Mouse (Mus musculus) ovary, adult 18-20 months (tissue): ENCODE results near the gene Rapgef1.
"Not testable (repeated sequence)": the region's sequence is repeated elsewhere in the genome, so short reads cannot be mapped to it uniquely, and the experiment has no call there.

Experiments
- DNase-seq: peaks from one replicate; pipeline ENCODE4 v3.0.0; 2022; ENCODE audit warnings: low spot score, mixed read lengths

Gene Rapgef1

DNA sequence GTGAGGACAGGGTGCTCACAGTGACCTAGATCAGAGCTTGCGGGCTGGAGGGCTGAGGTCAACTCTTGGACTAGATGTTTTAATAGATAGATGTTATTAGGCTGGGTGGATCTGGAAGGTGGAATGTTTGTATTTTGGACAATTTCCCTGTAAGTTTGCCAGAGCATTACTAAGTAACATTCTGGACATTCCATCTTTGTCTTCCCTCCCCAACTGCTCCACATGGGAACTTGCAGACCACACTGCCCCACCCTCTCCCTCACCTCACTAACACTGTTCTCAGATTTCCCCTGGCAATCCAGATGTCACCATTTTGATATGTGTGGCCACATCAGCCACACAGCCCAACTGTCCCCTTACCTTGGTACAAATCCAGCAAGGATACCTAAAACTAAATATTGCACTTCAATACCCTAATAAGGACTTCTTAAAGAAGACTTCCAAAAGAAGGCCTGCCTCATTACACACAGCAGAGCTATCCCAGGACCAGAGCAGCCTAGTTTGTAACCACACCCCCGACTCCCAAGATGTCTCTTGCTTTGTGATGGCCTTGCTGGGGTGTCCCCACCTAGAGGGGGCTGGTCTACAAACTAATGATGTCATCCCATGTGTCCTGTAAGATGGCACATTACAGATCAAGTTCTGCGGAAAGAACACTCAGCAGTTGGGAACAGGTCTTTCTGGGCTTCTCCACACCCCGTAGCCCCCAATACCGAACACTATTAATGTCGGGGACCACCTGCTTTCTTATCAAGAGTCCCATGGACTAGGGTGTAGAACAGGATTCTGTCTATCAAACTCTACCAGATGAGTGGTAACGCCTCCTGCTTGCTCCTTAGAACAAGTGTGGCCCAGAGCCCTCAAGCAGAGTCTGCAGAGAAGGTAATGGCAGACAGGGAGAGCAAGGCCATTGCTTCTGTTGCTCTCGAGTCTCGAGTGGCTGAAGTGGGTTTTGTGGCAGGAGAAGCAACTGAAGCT is 83.9 kb downstream of the Rapgef1 start:
- DNase-seq: no peak

DNA sequence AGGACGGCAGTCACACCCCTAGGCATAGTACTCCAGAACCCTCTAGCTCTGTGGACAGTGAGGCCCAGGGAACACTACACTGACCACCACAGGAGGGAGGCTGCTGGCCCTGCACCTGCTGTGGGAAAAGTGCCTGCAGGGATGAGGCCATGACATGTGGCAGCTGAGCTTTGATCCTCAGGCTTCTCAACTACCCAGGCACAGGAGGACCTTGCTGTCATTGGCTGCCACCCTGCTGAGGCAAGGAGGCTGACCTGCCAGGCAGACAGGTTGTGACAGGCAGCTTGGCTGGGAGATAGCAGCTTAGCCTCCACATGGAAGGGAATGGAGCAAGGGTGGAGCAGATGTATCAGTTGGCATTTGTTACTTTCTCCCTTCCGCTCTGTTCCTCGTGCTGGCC is 86.0 kb downstream of the Rapgef1 start:
- DNase-seq: no peak

- DNase-seq: no peak
Measured at GRCm38 (mm10) chr2:29706726-29707620, 87.5 kb downstream of the Rapgef1 start.

DNA sequence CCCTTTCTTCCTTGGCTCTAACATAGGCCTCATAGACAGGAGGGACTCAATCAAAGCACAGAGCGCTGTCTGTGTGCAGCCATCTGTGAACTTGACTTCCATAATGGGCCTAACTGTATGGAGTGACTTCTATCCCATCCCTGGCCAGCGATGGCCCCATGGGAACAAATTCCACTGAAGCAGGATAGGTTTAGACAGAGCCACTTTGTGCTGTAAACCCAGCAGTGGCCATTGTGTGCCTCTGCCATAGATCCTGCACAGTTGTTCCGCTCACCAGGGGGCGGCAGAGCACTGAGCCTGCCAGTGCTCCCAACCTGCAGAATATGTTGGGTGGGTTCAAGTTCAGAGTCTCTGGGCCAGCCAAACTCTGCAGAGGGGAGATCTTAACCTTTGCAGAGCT is 88.2 kb downstream of the Rapgef1 start:
- no peak for DNase-seq

- DNase-seq: not testable (repeated sequence)
Measured at GRCm38 (mm10) chr2:29708209-29708608, 88.7 kb downstream of the Rapgef1 start.

- no peak for DNase-seq
Measured at GRCm38 (mm10) chr2:29711038-29711437, 91.5 kb downstream of the Rapgef1 start.

DNA sequence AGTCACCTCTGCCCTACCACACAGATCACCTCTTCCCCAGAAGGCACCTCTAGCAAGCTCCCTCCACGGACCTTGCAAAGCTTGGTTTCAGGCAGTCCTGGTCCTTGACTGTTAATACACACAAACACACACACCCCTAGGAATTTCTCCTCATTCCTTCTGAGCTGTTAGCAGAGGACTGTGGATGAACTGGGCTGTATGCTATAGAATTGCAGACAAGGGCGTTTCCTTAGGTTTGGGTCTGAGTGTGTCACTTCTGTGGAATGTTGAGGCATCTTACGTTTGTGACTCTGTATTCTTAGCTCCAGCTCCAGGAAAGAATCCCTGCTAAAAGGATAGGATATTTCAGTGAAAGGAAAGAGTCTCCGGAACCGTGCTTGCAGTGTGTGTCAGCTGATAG is 92.4 kb downstream of the Rapgef1 start:
- no peak for DNase-seq

GRCm38 (mm10) chr2:29713501-29713900 is 94.0 kb downstream of the Rapgef1 start:
- no peak for DNase-seq

DNA sequence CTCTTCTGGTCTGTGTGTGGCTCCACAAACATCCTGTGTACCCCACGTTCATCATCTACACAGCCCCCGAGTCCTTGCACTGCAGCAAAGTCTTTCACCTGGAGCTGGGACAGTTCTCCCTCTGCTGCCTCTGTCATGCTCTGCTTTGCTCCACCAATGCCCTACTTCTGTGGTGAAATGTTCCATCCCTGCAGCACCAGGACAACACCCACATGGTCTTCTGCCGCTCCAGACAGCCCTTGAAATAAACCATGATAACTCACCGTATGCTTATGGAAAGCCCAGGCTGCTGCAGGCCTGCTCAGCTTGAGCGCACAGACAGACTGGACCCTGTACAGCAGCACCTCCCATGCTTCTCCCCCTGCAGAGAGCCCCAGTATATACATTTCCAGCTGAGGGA is 94.6 kb downstream of the Rapgef1 start:
- DNase-seq: no peak

- DNase-seq: no peak
Measured at GRCm38 (mm10) chr2:29716143-29716542, 96.6 kb downstream of the Rapgef1 start.

- peak; percentile 38 for DNase-seq
Measured at GRCm38 (mm10) chr2:29716691-29717090, 97.2 kb downstream of the Rapgef1 start.

GRCm38 (mm10) chr2:29718581-29718980 is 99.1 kb downstream of the Rapgef1 start:
- DNase-seq: no peak

DNA sequence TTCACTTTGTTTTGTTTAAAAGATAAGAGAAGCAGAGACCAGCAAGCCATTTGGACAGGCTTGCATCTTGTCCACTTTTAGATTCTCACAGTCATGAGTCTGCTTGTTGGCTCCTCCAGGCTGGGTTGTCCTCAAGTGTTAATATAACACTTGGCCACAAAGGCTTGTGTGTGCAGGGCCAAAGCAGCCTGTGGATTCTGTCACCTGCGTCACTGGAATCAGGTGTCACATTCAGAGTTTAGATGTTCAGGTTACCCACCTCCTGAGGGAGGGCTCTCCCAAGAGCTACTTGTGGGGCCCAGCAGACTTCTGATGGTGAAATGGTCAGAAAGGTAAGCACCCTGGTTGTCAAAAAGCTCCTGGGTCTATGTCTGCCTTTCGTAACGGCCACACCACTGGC is 103.6 kb downstream of the Rapgef1 start:
- no peak for DNase-seq

GRCm38 (mm10) chr2:29724664-29725365 is 105.3 kb downstream of the Rapgef1 start:
- DNase-seq: no peak

- DNase-seq: no peak
Measured at GRCm38 (mm10) chr2:29729500-29729899, 110.0 kb downstream of the Rapgef1 start.

GRCm38 (mm10) chr2:29731545-29731944 is 112.0 kb downstream of the Rapgef1 start:
- DNase-seq: peak; percentile 21

DNA sequence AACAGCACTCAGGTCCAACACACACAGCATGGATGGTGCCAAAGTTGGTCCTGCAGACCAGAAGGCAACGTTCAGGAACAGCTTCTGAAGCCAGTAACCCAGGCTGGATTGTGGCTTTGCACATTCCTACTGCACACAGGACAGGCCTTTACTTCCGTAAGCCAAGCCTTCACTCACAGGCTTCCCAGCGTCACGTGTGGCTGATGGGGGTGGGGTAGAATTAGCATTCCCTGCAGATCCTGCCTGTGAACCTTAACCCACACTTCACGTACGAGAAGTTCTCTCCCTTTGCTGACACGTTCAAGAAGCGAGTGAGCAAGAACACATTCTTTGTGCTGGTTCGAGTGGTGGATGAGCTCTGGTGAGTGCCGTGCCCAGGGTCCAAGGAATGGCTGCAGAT is 113.0 kb downstream of the Rapgef1 start:
- DNase-seq: no peak

DNA sequence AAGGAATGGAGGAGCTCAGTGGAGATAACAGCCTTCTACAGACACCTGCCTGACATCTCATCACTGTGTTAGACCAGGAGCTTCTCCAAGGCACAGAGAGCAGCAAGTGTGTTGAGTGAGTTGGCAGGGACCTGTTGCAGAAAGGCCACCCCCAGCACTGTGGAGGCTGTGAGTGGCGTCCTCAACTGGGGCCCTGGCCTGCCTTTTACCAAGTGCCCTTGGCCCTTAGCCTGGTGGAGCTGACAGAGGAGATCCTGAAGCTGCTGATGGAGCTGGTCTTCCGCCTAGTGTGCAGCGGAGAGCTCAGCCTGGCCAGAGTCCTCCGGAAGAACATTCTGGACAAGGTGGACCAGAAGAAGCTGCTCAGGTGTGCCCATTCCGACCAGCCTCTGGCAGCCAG is 113.8 kb downstream of the Rapgef1 start:
- DNase-seq: no peak

GRCm38 (mm10) chr2:29735708-29736107 is 116.2 kb downstream of the Rapgef1 start:
- DNase-seq: no peak

- DNase-seq: no peak
Measured at GRCm38 (mm10) chr2:29737209-29737925, 117.8 kb downstream of the Rapgef1 start.

- DNase-seq: no peak
Measured at GRCm38 (mm10) chr2:29738799-29739198, 119.3 kb downstream of the Rapgef1 start.
